Mouse (Mus musculus) thymus, adult 2 months (tissue): ENCODE measurements around the gene Hoxd12. TPM values are rescaled to one million over a fixed set of nuclear protein-coding genes. Genes with fewer than 3 reads are reported as not detected.

Experiments
- DNase-seq: peaks from one replicate; pipeline ENCODE4 v3.0.0; 2021
- H3K27ac ChIP-seq: fragments of 200-500 bp; 2 replicates; pipeline ENCODE4 v1.5.1; 2012; ENCODE audit warnings: low read length, control low read depth; ENCODE audit not compliant: control insufficient read depth, insufficient read depth
- H3K27me3 ChIP-seq: fragments of 200-500 bp; 2 replicates; pipeline ENCODE4 v1.6.1; 2012; ENCODE audit warnings: mild to moderate bottlenecking, low read length, moderate library complexity, mixed read lengths; ENCODE audit not compliant: control insufficient read depth, insufficient read depth
- H3K36me3 ChIP-seq: fragments of 200-500 bp; 2 replicates; pipeline ENCODE4 v1.6.1; 2012; ENCODE audit warnings: mild to moderate bottlenecking, low read length, moderate library complexity; ENCODE audit not compliant: control insufficient read depth, insufficient read depth
- H3K4me1 ChIP-seq: fragments of 200-500 bp; replicated peaks from 2 replicates; pipeline ENCODE4 v1.6.1; 2012; ENCODE audit warnings: low read length; ENCODE audit not compliant: control insufficient read depth, insufficient read depth
- H3K4me3 ChIP-seq: fragments of 200-500 bp; 2 replicates; pipeline ENCODE4 v1.5.1; 2012; ENCODE audit warnings: mild to moderate bottlenecking, low read length, control low read depth, moderate library complexity; ENCODE audit not compliant: control insufficient read depth, insufficient read depth
- CTCF ChIP-seq: fragments of 200-500 bp; IDR thresholded peaks from 2 replicates; pipeline ENCODE4 v1.5.1; 2012; ENCODE audit warnings: mild to moderate bottlenecking, control low read depth, low read length, moderate library complexity, borderline replicate concordance; ENCODE audit not compliant: control insufficient read depth, poor library complexity, insufficient read depth; ENCODE audit errors: extremely low read depth
- POLR2A ChIP-seq: fragments of 200-500 bp; IDR thresholded peaks from 2 replicates; pipeline ENCODE4 v1.6.1; 2012; ENCODE audit warnings: mild to moderate bottlenecking, low read length, control low read depth, moderate library complexity; ENCODE audit not compliant: control insufficient read depth, poor library complexity, insufficient read depth; ENCODE audit errors: extremely low read depth
- WGBS: fragments of 180-500 bp; shearing (Covaris S2); methylation state at CpG from one replicate; pipeline ENCODE4 v1.1.7; 2018; 5-methylcytosine and 5-hydroxymethylcytosine counted together
- polyA plus RNA-seq: library from polyadenylated mRNA; depleted of rRNA; stranded (reverse); fragments of >200 nt; gene quantifications from 2 replicates; pipeline ENCODE4 v1.2.3, GENCODE M21; 2012

The Hoxd12 gene
- polyA plus RNA-seq, 1 experiment: not detected

- no peak overlapping the region for H3K4me3 ChIP-seq
These were observed 8.0 kb downstream of the Hoxd12 start for GRCm38 (mm10) chr2:74682796-74683195.

GRCm38 (mm10) chr2:74683471-74683951, 8.7 kb downstream of the Hoxd12 start:
- peaks cover 25% of the 10 kb centered on the region for H3K27me3 ChIP-seq
- no peaks in the 10 kb centered on the region for H3K36me3 ChIP-seq
- WGBS: 7% methylated on average over 18 of the region's 18 CpGs
- no peak overlapping the region for H3K4me3 ChIP-seq
- DNase-seq: no peak
- H3K27ac ChIP-seq: no peak overlapping the region
- H3K4me1 ChIP-seq: no peaks in the 10 kb centered on the region
- TF ChIP-seq CTCF (no peak), POLR2A (no peak)

More at GRCm38 (mm10) chr2:74682796-74683195, 8.0 kb downstream of the Hoxd12 start:
- Histone ChIP-seq H3K27ac (no peak overlapping the region), H3K36me3 (no peaks in the 10 kb centered on the region), H3K27me3 (peaks cover 24% of the 10 kb centered on the region), H3K4me1 (no peaks in the 10 kb centered on the region)
- no peak for TF ChIP-seq POLR2A
- no peak for TF ChIP-seq CTCF
- DNase-seq: no peak
- 9% methylated on average over 45 of the region's 51 CpGs for WGBS

DNA sequence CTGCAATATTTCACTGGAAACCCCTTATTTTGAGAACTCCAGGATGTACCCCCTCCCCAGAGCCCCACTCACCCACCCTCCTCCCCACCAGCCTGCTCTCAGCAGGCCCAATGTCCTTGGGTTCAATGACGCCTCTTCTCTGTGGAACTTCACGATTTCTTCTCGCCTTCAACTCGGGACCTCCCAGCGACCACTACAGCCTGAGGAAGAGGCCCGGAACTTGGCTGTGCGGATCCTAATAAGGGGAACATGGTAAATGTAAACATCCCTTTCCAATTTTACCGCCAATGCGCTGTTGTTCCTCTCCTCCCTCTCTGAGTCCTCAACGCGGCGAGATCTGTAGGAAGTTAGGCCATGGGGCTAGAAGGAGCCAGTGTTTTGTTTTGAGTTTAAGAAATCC, 9.3 kb downstream of the Hoxd12 start:
- Histone ChIP-seq H3K27me3 (peaks cover 27% of the 10 kb centered on the region), H3K36me3 (no peaks in the 10 kb centered on the region), H3K27ac (no peak overlapping the region), H3K4me3 (no peak overlapping the region), H3K4me1 (no peaks in the 10 kb centered on the region)
- WGBS: 13% methylated on average over 12 of the region's 12 CpGs
- DNase-seq: no peak
- TF ChIP-seq POLR2A (no peak), CTCF (no peak)

- peaks cover 27% of the 10 kb centered on the region for H3K27me3 ChIP-seq
- TF ChIP-seq CTCF (no peak), POLR2A (no peak)
These were observed 10.3 kb downstream of the Hoxd12 start for GRCm38 (mm10) chr2:74685059-74685603.

GRCm38 (mm10) chr2:74686301-74686987, 11.6 kb downstream of the Hoxd12 start:
- TF ChIP-seq CTCF: no peak
- TF ChIP-seq POLR2A: no peak
- WGBS: 15% methylated on average over 17 of the region's 17 CpGs
- H3K27me3 ChIP-seq: peaks cover 27% of the 10 kb centered on the region

More at GRCm38 (mm10) chr2:74685059-74685603, 10.3 kb downstream of the Hoxd12 start:
- Histone ChIP-seq H3K27ac (no peak overlapping the region), H3K36me3 (no peaks in the 10 kb centered on the region), H3K4me3 (no peak overlapping the region), H3K4me1 (no peaks in the 10 kb centered on the region)
- WGBS: 30% methylated on average over 4 of the region's 4 CpGs
- DNase-seq: no peak

DNA sequence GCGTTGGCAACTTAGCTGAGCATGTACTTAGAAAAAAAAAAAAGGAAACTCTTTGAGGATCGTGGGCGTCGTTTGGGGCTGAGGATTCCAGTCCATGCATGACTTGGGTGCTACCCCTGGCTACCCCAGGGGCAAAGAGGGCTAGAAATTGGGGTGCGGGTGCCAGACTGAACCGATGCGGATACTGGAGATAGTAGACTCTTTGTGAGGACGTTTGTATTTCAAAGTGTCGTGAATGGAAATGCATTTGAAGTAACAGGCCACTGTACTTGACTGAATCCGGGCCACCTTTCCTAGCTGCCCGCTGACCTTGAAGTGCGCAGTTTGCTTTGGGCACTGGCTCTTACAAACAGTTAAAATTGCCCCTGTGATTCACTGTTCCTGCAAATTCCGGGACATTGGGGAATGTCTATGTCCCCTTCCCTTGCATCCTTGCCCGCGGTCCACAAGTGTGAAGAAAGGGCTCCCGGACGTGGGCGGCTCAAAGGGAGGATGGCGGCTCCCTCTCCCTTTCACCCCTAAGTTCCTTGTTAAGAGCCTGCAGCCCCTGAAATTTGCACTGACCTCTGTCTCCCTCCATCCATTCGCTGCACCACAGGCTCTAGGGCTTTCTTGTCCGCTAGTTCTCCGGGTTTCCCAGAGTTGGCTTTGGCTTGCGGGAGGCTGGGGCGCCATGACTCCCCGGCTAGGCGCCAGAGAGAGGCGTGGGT, 12.3 kb downstream of the Hoxd12 start:
- no peak for TF ChIP-seq POLR2A
- no peak for TF ChIP-seq CTCF
- no peaks in the 10 kb centered on the region for H3K36me3 ChIP-seq
- DNase-seq: no peak
- H3K4me3 ChIP-seq: no peak overlapping the region
- no peaks in the 10 kb centered on the region for H3K4me1 ChIP-seq
- 8% methylated on average over 27 of the region's 27 CpGs for WGBS
- no peak overlapping the region for H3K27ac ChIP-seq
- H3K27me3 ChIP-seq: peaks cover 29% of the 10 kb centered on the region

More at GRCm38 (mm10) chr2:74686301-74686987, 11.6 kb downstream of the Hoxd12 start:
- no peak for DNase-seq
- no peak overlapping the region for H3K4me3 ChIP-seq
- H3K4me1 ChIP-seq: no peaks in the 10 kb centered on the region
- no peak overlapping the region for H3K27ac ChIP-seq
- H3K36me3 ChIP-seq: no peaks in the 10 kb centered on the region
